Mouse (Mus musculus) cortical plate, adult 2 months (tissue): Measurements from ENCODE around the gene Gm11444.

ENCODE experiments used
- CTCF ChIP-seq: fragments of 200-500 bp; IDR thresholded peaks from 2 replicates; pipeline ENCODE4 v1.5.1; 2011; ENCODE audit warnings: mild to moderate bottlenecking, control low read depth, low read length; ENCODE audit not compliant: insufficient read depth; ENCODE audit errors: extremely low read depth
- POLR2A ChIP-seq: fragments of 200-500 bp; IDR thresholded peaks from 2 replicates; pipeline ENCODE4 v1.6.1; 2011; ENCODE audit warnings: mild to moderate bottlenecking, low read length, control low read depth; ENCODE audit not compliant: insufficient read depth; ENCODE audit errors: extremely low read depth

DNA sequence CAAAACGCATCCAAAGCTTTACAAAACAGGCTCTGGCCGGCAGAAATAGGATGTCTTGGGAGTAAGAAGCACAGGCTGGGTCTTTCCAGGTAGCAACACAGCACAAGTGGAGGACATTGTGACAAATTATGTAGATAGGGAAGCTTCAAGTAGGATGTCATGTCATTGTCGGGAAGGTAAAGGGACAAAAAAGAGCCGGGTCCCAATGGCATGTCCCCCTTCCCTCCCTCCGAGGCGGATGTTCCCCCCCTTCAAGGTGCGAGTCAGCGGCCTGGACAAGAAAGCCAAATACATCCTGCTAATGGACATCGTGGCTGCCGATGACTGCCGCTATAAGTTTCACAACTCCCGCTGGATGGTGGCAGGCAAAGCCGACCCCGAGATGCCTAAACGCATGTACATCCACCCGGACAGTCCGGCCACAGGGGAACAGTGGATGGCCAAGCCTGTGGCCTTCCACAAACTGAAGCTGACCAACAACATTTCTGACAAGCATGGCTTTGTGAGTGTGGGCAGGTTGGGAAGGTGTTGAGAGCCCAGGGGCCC lies 15.7 kb downstream of the Gm11444 start:
- no peak for TF ChIP-seq CTCF
- no peak for TF ChIP-seq POLR2A
